Mouse (Mus musculus) CH12.LX (cell line): ENCODE data around the gene Mustn1.

Experiments
- CHD2 ChIP-seq: IDR thresholded peaks from 2 replicates; pipeline ENCODE4 v1.6.1; 2011; ENCODE audit warnings: low read length, improper control_type of control experiment
- CTCF ChIP-seq, 2 experiments: IDR thresholded peaks in 1 of 2; conservative IDR thresholded peaks in 1 of 2; 2 replicates each; pipeline ENCODE4 v1.5.1; 2011 to 2012; ENCODE audit warnings: low read depth in 2 of 2, low read length in 2 of 2, improper control_type of control experiment in 1 of 2, inconsistent platforms in 1 of 2, mild to moderate bottlenecking in 1 of 2, moderate library complexity in 1 of 2
- EP300 ChIP-seq: IDR thresholded peaks from 2 replicates; pipeline ENCODE4 v1.6.1; 2011; ENCODE audit warnings: low read length, improper control_type of control experiment
- GABPA ChIP-seq: IDR thresholded peaks from 2 replicates; pipeline ENCODE4 v1.6.1; 2012; ENCODE audit warnings: low read depth, low read length, improper control_type of control experiment, inconsistent platforms; ENCODE audit not compliant: insufficient replicate concordance
- NELFE ChIP-seq: IDR thresholded peaks from 2 replicates; pipeline ENCODE4 v1.6.1; 2011; ENCODE audit warnings: low read depth, low read length, improper control_type of control experiment
- POLR2A ChIP-seq: IDR thresholded peaks from 2 replicates; pipeline ENCODE4 v1.6.1; 2011; ENCODE audit warnings: low read depth, mild to moderate bottlenecking, improper control_type of control experiment, low read length
- RAD21 ChIP-seq: IDR thresholded peaks from 2 replicates; pipeline ENCODE4 v1.6.1; 2011; ENCODE audit warnings: low read depth, mild to moderate bottlenecking, low read length, improper control_type of control experiment, moderate library complexity
- TBP ChIP-seq: conservative IDR thresholded peaks from 2 replicates; pipeline ENCODE4 v1.6.1; 2011; ENCODE audit warnings: low read depth, low read length, improper control_type of control experiment
- TCF12 ChIP-seq: IDR thresholded peaks from 2 replicates; pipeline ENCODE4 v1.6.1; 2014; ENCODE audit warnings: low read depth, mild to moderate bottlenecking, inconsistent platforms, low read length, improper control_type of control experiment
- UBTF ChIP-seq: IDR thresholded peaks from 2 replicates; pipeline ENCODE4 v1.6.1; 2012; ENCODE audit warnings: low read depth, mild to moderate bottlenecking, inconsistent platforms, low read length, improper control_type of control experiment, moderate library complexity
- USF1 ChIP-seq: IDR thresholded peaks from 2 replicates; pipeline ENCODE4 v1.6.1; 2014; ENCODE audit warnings: low read depth, mild to moderate bottlenecking, inconsistent platforms, low read length, improper control_type of control experiment
- ZC3H11A ChIP-seq: IDR thresholded peaks from 2 replicates; pipeline ENCODE4 v1.6.1; 2012; ENCODE audit warnings: low read depth, mild to moderate bottlenecking, inconsistent platforms, low read length, improper control_type of control experiment

GRCm38 (mm10) chr14:30912641-30913040, 33.6 kb downstream of the Mustn1 start:
- TF ChIP-seq UBTF: no peak
- TF ChIP-seq CHD2: no peak
- no peak for TF ChIP-seq ZC3H11A
- no peak for TF ChIP-seq TCF12
- no peak for TF ChIP-seq CTCF (conservative IDR thresholded peaks at IDR 0.05 in 1 of 2, IDR thresholded peaks at IDR 0.05 in 1 of 2; ENCODE audit: low read depth in 2 of 2, low read length in 2 of 2)
- no peak for TF ChIP-seq TBP
- TF ChIP-seq RAD21: no peak
- no peak for TF ChIP-seq EP300
- TF ChIP-seq GABPA: no peak
- TF ChIP-seq USF1: no peak
- no peak for TF ChIP-seq NELFE
- TF ChIP-seq POLR2A: no peak
